Mouse (Mus musculus) kidney, postnatal 14 days (tissue): Measurements from ENCODE around the gene Poldip3.

Experiments
- DNase-seq: peaks from one replicate; pipeline ENCODE4 v3.0.0; 2022; ENCODE audit warnings: mixed read lengths

Poldip3 gene

DNA sequence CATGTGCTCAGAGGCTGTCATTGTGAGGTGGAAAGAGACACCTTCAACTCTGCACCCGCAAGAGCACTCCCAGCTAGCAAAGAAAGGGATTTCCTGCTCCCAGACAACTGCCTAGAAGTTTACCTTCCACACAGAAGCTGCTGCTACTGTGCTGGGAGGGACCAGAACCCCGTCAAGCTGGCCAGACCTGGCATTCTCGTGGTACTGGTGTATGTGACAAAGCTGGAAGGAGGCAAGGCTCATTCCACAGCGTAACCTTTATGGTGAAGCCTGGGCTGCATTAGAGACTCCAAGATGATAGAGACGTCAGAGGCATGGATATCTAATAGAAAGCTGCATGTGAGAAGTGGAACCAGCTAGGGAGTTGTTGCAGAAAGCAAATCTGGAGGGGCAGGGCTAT, 24.6 kb downstream of the Poldip3 start:
- DNase-seq = no peak

DNA sequence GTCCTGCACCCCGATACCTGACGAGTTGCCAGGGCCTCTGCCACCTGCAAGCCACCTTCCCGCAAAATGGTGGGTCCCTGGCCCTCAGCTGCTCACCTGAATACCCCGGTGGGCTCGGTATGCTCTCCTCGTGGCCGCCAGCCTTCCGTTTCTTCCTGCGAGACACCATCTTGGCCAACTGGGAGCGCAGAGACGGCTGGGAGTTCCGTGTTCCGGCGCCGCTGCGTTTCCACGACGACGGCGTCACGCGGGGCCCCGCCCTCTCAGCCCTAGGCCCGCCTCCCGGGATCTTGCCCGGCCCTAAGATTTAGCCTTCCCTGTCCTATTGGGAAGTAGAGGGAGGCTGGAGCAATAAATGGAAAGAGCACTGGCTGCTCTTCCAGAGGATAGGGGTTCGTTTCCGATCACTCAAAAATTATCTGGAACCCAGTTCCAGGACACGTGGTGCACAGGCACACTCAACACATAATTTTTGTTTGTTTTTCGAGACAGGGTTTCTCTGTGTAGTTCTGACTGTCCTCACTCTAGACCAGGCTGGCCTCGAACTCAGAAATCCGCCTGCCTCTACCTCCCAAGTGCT, 26.5 kb downstream of the Poldip3 start, which contains the start of gene Rrp7a:
Rrp7a (minus strand) TSS at position 236 of the 580 bp plus-strand sequence.
- DNase-seq = peak; percentile 96

DNA sequence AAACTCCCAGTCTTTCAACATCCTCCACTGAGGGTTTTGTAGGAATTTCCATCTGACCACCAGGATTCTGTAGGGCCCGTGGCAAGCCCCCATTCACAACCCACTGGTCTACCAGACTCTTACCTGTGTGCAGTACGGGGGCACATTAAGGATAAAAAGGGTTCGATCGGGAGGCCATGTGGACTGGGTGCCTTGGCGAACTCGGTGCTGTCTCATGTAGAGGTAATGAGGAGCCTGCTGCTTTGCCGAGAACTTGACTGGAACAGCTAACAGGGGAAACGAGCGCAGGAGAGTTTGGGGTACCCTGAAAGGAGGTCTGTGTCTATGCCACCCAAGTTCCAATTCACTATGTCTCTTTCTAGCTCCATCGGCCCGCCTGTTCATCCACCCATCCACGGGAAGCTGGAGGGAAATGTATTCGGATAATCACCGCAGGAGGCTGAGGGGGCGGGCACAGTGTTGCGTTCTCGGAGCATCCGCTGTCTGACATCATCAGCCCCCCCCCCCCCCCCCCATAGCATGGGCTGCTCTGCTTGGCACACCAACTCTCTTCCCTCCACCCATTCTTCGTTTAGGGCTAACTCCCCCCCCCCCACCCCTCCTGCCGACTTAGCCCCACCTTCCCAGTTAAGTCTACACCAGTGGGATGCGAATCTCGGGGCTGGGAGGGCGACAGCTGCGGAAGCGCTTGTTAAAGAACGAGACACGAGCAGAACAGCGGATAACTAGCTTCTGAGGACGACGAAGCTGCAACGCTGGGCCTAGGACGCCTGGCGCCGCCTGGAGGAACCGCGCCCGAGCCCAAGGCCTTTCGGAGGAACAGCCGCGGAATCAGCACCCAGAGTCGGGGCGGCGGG, 27.2 kb downstream of the Poldip3 start:
- peak; percentile 60 for DNase-seq

GRCm38 (mm10) chr15:83118360-83118759, 30.8 kb downstream of the Poldip3 start:
- peak; percentile 73 for DNase-seq

DNA sequence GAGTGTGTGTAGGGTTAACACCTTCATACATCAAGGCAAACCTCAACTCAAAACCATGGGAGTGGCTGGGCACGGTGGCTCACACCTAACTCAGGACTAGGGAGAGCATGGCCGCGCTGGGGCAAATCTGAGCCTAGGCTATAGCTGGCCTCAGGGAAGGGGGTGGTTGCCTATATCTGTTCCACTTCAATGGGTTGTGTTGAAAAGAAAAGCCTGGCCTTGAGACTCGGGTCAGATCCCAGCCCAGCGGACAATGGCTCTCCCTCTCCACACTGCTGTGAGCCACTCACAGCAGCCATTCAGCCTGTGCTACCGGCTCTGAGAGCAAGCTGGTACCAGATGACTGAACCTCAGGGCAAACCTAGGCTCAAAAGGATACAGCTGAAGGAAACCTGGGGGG, 34.1 kb downstream of the Poldip3 start:
- no peak for DNase-seq

GRCm38 (mm10) chr15:83114106-83114505, 35.1 kb downstream of the Poldip3 start:
- DNase-seq = no peak

GRCm38 (mm10) chr15:83112898-83113297, 36.3 kb downstream of the Poldip3 start:
- peak; percentile 82 for DNase-seq

DNA sequence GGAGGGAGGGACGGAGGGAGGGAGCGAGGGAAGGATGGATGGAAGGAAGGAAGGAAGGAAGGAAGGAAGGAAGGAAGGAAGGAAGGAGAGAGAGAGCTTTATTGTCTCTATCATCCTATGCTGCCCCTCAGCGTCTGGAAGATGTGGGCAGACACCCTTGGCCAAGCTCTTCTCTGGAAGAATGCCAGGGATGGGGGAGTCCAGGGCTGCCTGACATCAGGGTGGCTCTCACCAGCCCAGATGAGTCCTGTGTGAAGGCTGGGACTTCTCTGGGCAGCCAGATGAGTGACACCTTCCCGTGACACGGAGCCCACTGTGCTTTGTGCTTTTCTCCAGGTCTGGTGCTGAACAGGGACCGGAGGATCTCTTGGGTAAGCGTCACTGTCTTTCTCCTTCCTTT, 37.3 kb downstream of the Poldip3 start:
- no peak for DNase-seq

DNA sequence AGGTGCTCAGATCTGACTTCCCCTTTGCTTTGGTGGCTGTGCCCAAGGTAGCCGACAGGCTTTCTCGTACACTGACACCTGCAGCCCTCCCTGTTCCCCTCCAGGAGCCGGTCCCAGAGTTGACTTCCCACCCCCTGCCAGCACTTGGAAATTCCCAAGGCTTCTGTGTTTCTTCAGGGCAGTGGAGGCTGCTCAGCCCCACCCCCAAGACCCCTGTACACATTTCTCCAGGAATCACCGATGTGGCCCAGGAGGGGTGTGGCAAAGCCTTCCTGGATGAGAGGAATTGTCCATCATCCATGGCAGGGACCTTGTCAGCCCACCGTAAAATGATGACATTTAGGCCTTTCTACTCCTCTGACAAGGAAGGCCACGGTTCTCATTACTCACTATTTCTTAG, 37.9 kb downstream of the Poldip3 start:
- no peak for DNase-seq

- no peak for DNase-seq
Observed at GRCm38 (mm10) chr15:83107814-83108213, 41.4 kb downstream of the Poldip3 start.

DNA sequence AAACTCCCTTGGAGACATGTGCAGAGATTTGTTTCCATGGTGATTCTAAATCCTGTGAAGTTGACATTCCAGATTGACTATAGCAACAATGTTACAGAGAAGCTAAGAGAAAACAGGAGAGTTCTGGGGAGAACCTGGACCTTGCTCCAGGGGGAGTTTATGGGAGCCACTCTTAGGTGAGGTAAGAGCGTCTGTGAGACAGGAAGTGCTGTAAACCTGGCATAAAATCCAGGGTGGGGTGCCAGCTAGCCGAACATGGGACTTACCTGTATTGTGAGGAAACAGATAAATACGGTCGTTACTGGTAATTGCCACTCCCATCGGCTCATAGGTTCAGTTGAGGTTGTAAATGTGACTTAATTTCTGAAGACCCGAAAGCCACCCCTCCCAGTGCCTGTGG, 42.8 kb downstream of the Poldip3 start:
- DNase-seq = no peak

GRCm38 (mm10) chr15:83103111-83103510, 46.1 kb downstream of the Poldip3 start:
- DNase-seq = no peak

GRCm38 (mm10) chr15:83100332-83100662, 48.9 kb downstream of the Poldip3 start:
- no peak for DNase-seq

DNA sequence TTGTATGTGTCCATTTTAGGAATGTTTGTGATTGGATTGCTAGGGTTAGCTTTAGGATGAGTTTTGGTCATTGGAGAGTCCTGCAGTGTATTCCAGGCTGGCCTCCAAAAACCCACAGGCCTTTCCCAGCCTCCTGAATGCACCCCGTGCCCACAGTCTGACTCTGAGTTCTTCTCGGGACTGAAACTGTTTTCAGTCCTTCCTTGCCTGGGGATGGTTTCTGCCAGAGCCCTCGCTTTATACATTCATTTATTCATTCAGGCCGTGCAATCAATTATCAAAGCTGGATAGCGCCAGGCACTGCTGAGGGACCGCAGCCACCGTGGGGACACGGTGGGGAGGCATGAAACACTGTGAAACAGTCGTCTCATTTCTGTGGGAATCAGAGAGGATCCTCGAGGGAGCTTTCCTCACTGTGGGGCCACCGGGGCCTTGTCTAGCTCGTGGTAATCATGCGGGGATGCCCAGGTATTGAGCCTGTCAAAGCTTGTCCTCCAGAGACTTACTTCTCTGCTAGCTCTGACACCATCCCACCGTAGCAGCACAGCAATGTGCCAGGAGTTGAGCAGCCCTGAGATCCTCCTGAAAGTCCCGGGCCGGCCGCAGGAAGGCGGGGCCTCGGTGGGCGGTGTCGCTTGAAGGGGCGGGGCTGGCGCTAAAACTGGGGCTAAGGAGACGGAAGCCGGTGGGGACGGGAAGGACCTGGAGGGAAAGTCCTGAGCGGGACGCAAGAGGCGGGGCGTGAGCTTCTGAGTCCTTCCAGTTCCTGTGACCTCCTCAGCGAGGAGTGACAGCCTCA, 49.5 kb downstream of the Poldip3 start:
- DNase-seq = peak; percentile 96

GRCm38 (mm10) chr15:83095950-83096349, 53.2 kb downstream of the Poldip3 start:
- DNase-seq = no peak

DNA sequence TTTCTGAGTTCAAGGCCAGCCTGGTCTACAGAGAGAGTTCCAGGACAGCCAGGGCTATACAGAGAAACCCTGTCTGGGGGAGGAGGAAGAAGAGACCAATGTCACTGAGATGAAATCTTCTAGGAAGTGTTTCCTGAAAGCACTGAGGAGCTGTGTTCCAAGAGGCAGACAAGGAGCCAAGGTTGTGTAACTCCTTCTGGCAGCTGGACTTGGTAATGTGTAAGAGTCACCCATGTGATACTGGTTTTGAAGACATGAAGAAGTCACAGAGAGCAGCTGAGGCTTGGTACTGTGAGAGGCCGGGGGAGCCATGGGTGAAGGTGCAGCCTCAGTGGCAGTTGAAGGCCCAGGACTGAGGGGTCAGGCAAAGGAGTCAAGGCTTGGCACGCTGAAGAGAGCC, 55.5 kb downstream of the Poldip3 start:
- no peak for DNase-seq

- DNase-seq = no peak
Observed at GRCm38 (mm10) chr15:83090874-83091273, 58.3 kb downstream of the Poldip3 start.

DNA sequence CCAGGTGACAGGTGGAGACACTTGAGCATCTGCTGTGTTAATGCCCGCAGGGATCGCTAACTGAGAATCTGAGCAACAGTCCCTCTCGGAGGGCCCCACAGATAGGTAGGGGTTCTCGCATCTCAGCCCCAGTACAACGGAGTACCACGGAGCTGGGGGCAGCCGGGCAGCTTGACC, 59.9 kb downstream of the Poldip3 start, which contains the start of gene Serhl:
Serhl (plus strand) TSS at position 78 of the 177 bp plus-strand sequence.
- DNase-seq = no peak

DNA sequence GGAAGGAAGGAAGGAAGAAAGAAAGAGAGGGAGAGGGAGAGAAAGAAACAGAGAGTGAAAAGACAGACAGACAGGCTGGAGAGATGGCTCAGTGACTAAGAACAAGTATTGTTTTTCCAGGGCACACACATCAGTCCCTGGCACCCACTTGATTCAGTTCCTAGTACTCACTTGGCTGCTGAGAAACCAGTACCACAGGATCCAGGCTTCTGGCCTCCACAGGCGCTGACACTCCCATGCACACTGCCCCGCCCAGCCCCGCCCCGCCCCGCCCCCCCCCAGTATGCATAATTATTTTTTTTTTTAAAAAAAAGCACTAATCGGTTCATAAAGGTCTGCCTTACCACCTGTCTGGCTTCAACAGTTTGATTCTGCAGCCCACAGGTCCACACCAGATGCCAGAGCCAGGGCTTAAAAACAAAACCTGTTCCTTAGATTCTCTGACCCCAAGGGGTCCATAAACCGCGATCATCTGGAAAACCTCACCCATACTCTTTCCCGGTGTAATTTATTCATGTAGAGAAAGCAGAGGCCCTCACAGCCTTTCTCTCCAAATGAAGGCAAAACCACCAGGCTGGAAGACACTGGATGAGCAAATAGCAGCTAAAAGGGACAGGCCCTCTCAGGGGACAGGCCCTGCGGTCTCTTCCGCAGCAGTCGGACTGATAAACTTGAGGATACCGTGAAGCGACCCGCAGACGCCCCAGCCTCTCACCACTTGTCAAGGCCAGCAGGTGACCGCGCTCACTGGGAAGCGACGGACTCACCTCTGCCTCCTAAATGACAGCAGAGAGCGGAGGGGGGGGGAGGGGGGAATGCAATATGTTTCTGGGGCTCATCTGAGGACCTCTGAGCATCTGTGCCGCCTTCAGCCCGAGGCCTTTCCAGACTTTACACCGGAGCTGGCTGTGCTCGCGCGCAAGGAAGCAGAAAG, 60.4 kb downstream of the Poldip3 start:
- DNase-seq = no peak

- no peak for DNase-seq
Observed at GRCm38 (mm10) chr15:83086636-83087328, 62.4 kb downstream of the Poldip3 start.

DNA sequence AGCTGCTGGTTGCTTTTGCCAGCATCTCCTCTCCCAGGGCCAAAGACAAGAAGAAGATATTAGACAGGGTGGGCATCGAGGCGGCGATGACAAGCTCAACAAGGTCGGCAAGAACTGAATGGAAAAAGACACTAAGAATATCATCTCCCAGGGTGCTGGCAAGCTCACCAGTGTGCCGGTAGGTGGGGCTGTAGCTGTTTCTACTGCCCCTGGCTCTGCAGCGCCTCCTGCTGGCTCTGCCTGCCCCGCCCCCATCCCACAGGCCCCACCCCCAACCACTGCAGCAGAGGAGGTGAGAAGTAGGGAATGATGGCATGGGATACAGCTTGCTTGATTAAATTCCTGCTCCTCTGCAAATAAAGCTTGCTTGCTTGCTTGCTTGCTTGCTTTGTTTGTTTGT, 63.3 kb downstream of the Poldip3 start:
- DNase-seq = peak; percentile 54

DNA sequence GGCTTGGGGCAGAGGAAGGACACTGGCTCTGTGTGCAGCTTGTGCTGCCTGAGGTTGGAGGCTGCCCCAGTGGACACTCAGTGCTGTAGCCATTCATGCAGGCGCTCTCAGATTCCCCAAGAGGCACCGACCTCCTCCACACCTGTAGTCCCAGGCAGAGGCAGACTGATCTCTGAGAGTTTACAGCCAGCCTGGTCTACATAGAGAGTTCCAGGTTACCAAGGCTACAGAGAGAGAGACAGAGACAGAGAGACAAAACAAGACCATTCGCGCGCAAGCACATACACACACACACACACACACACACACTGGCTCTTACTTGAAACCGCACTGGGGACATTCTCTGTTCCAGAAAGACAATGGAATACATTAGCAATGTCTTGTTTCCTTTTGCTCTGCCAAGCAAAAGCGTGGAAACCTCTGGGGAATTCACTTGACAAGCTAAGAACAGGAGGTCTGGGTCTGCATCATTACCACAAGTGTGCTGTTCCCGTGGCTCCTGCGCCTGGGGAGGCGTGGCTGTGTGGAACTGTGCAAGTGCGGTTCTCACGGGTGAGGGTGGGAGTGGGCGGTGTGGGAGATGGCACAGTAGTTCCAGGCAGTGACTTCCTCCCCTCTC, 65.1 kb downstream of the Poldip3 start:
- peak; percentile 73 for DNase-seq
